Mouse (Mus musculus) kidney, embryonic 15.5 days (tissue): ENCODE measurements at regions not wholly inside any gene's neighbourhood (a gene's known extent, or its start where the extent isn't known, plus 50 kb on each side); places are given as distances from the start of the nearest gene placed in this dataset.

Experiments used
- ATAC-seq: fragments of 200-750 bp; cut with Nextera tagmentation; replicated peaks from 2 replicates; pipeline ENCODE4 v1.8.0; 2017; ENCODE audit warnings: moderate TSS enrichment; ENCODE audit not compliant: low FRiP score
- H3K27ac ChIP-seq: fragments of 300-500 bp; sonication (generic); 2 replicates; pipeline ENCODE4 v1.5.1; 2015; ENCODE audit warnings: mild to moderate bottlenecking, inconsistent platforms
- H3K27me3 ChIP-seq: fragments of 300-500 bp; sonication (generic); 2 replicates; pipeline ENCODE4 v1.6.1; 2015; ENCODE audit warnings: inconsistent platforms
- H3K36me3 ChIP-seq: fragments of 300-500 bp; sonication (generic); 2 replicates; pipeline ENCODE4 v1.6.1; 2015; ENCODE audit warnings: inconsistent platforms
- H3K4me1 ChIP-seq: fragments of 300-500 bp; sonication (generic); 2 replicates; pipeline ENCODE4 v1.6.1; 2015; ENCODE audit warnings: inconsistent platforms
- H3K4me2 ChIP-seq: fragments of 300-500 bp; sonication (generic); 2 replicates; pipeline ENCODE4 v1.6.1; 2015; ENCODE audit warnings: moderate library complexity, mild to moderate bottlenecking, inconsistent platforms
- H3K4me3 ChIP-seq: fragments of 300-500 bp; sonication (generic); replicated peaks from 2 replicates; pipeline ENCODE4 v1.5.1; 2015; ENCODE audit warnings: mild to moderate bottlenecking, inconsistent platforms
- H3K9ac ChIP-seq: fragments of 300-500 bp; sonication (generic); 2 replicates; pipeline ENCODE4 v1.6.1; 2015; ENCODE audit warnings: mild to moderate bottlenecking, inconsistent platforms
- H3K9me3 ChIP-seq: fragments of 300-500 bp; sonication (generic); replicated peaks from 2 replicates; pipeline ENCODE4 v1.6.1; 2016; ENCODE audit warnings: inconsistent platforms
- WGBS: fragments of 180-500 bp; shearing (Covaris S2); methylation state at CpG from one replicate; pipeline ENCODE4 v1.1.7; 2015; ENCODE audit warnings: mixed read lengths; 5-methylcytosine and 5-hydroxymethylcytosine counted together

DNA sequence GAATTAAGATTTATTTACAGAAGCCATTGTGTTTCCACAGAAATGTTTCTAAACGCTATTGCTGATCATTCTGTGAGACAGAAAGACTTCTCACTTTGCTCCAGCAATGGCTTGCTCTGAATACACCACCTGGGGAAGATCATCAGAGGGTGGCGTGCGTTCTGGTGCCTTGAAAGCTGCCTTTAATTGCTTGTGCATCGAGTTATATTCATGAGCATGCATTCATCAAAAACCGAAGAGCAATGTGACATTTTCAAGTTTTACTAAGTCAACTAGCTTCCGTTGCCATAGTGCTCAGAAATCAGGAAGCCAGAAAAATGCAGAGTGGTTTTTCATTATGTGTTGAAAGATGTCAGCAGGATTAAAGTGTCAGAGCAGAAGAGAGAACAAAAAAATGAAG, 85.0 kb upstream of the Pcdh18 start:
- Histone ChIP-seq H3K4me2 (no peak overlapping the region), H3K9me3 (no peaks in the 10 kb centered on the region), H3K27me3 (no peaks in the 10 kb centered on the region), H3K4me1 (0 out of 2 replicates have a peak, but pooled peaks cover 10% of the 10 kb centered on the region), H3K4me3 (no peak overlapping the region), H3K27ac (no peak overlapping the region), H3K9ac (no peak overlapping the region), H3K36me3 (no peaks in the 10 kb centered on the region)
- ATAC-seq = no peak
- WGBS = 61% methylated on average over 6 of the region's 6 CpGs

DNA sequence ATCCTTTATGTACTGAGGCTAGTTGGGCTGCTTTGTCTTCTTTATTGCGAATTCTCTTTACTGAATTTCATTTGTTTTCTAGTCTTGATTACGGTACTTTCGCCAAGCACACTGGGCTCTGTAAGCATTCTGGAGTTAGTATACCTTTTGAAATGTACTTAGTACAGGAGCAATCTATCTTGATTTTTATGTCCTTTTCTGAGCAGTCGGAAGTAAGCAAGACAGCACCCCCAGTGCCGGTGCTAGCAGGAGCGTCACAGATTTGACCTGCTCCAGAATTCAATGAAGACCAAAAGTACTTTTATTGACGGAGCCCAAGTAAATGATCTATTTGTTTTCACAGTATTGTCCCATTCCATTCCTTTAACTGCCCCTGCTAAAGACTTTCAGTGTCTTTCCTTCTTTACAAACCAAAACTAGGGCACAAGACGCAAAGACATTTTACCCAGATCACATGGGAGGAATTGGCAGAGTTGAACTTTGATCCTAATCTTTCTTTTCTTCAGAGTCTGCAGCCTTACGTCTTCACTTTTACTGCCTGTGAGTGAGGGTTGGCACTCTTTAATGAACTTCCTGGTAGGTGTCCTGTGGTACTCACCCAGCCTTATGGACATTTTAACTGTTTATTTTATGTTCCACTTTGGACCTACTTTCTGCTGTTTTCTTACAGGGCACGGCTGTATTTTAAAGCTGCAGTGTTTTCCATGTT, 83.5 kb upstream of the Pcdh18 start:
- Histone ChIP-seq H3K9me3 (no peaks in the 10 kb centered on the region), H3K27me3 (no peaks in the 10 kb centered on the region), H3K36me3 (no peaks in the 10 kb centered on the region), H3K4me1 (0 out of 2 replicates have a peak, but pooled peaks cover 10% of the 10 kb centered on the region), H3K9ac (no peak overlapping the region), H3K4me2 (0 out of 2 replicates have a peak overlapping the region, but pooled peaks have one; percentile 9), H3K4me3 (no peak overlapping the region), H3K27ac (no peak overlapping the region)
- no peak for ATAC-seq
- 41% methylated on average over 10 of the region's 10 CpGs for whole genome bisulfite sequencing

DNA sequence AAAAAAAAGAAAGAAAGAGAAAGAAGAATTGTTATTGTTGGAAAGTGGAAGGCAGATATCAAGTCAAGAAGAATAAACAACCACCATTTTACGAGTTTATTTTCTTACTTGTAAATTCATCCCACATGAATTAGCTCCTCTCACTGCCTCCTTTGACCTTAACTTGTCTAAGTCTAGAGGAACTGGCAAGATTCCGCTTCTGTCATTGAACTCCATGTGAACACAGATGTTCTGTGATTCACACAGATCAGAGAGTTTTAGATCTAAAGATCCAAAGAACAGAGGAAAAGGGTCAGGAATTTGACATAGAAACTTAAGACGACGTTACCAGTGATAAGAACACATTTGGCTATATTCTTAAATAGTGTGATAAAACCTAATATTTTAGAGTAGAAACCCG, 57.3 kb upstream of the Pcdh18 start:
- no peaks in the 10 kb centered on the region for H3K9me3 ChIP-seq
- no peak overlapping the region for H3K4me2 ChIP-seq
- H3K27me3 ChIP-seq = no peaks in the 10 kb centered on the region
- no peak overlapping the region for H3K27ac ChIP-seq
- H3K9ac ChIP-seq = no peak overlapping the region
- no peak for ATAC-seq
- WGBS = 49% methylated on average over 5 of the region's 5 CpGs
- H3K36me3 ChIP-seq = no peaks in the 10 kb centered on the region
- no peaks in the 10 kb centered on the region for H3K4me1 ChIP-seq
- H3K4me3 ChIP-seq = no peak overlapping the region

DNA sequence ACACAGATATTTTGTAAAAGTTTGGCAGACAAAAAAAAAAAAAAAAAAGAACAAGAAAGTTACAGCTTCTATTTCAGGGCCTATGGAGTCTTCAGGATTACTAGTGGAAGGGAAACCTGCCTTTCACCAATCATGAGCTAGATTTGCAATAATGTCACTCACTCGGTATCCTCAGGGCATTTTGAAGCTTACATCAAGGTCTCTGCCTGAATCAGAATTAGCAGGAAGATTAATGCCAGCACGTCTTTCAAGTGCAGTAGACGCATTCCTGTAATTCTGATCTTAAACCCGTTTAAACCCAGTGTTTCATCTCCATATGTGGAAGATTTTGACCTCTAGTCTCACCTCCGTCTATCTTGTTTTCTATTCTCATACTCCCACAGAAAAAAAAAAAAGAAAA, 50.6 kb upstream of the Pcdh18 start:
- Histone ChIP-seq H3K27ac (peak overlapping the region; percentile 67), H3K36me3 (no peaks in the 10 kb centered on the region), H3K4me3 (no peak overlapping the region), H3K4me2 (no peak overlapping the region), H3K4me1 (peaks cover 7% of the 10 kb centered on the region), H3K9me3 (no peaks in the 10 kb centered on the region), H3K27me3 (no peaks in the 10 kb centered on the region), H3K9ac (no peak overlapping the region)
- no peak for ATAC-seq
- WGBS = 30% methylated on average over 5 of the region's 5 CpGs

DNA sequence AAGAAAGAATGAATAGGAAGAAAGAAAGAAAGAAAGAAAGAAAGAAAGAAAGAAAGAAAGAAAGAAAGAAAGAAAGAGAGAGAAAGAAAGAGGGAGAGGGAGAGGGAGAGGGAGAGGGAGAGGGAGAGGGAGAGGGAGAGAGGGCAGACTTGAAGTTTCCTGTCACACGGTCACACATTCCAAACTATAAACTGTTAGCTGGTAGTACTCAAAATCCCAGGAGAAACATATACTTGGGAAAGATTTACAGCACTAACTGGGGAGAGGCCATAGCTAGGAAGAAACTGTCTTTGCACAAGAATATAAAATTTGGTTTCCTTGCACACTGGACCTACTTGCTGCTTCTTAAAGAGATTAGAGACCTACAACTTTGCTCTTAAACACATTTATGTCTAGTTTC, 50.2 kb upstream of the Pcdh18 start:
- Histone ChIP-seq H3K9me3 (no peaks in the 10 kb centered on the region), H3K27me3 (no peaks in the 10 kb centered on the region), H3K9ac (no peak overlapping the region), H3K27ac (peak overlapping the region; percentile 67), H3K36me3 (no peaks in the 10 kb centered on the region), H3K4me1 (peaks cover 7% of the 10 kb centered on the region), H3K4me2 (no peak overlapping the region), H3K4me3 (no peak overlapping the region)
- 0 out of 2 replicates have a peak, but pooled peaks have one; percentile 60 for ATAC-seq
- WGBS = 16% methylated on average over 1 of the region's 1 CpGs
